Mouse (Mus musculus): ENCODE data around the gene Dab1. TPM values are rescaled to one million over a fixed set of nuclear protein-coding genes. Genes with fewer than 3 reads are reported as not detected.

Dab1 gene
- polyA plus RNA-seq, 1 experiment from 2014 or later, result 106 TPM

GRCm38 (mm10) chr4:104450645-104451044 is 831.5 kb downstream of the Dab1 start:
- Histone ChIP-seq H3K27me3 (replicated peaks; ENCODE audit: control insufficient read depth, insufficient read depth, low read length) (no peaks in the 10 kb centered on the region), H3K9me3 (replicated peaks; ENCODE audit: control insufficient read depth, low read length) (no peaks in the 10 kb centered on the region), H3K36me3 (ENCODE audit: control insufficient read depth, insufficient read depth, low read length) (0 out of 2 replicates have a peak, but pooled peaks cover 5% of the 10 kb centered on the region), H3K4me3 (ENCODE audit: low read depth, low read length) (no peak overlapping the region), H3K9ac (ENCODE audit: low read length) (no peak overlapping the region), H3K27ac (ENCODE audit: low read depth, low read length) (no peak overlapping the region), H3K4me1 (ENCODE audit: control insufficient read depth, insufficient read depth, low read length) (peaks cover 14% of the 10 kb centered on the region), H3K4me2 (ENCODE audit: low read length) (no peak overlapping the region)
- DNase-seq (ENCODE audit: low spot score), result no peak
- 0 out of 2 replicates have a peak, but pooled peaks have one; percentile 69 for ATAC-seq
- 56% methylated on average over 9 of the region's 9 CpGs for WGBS

GRCm38 (mm10) chr4:104452587-104452986 is 833.4 kb downstream of the Dab1 start:
- H3K4me1 ChIP-seq (ENCODE audit: control insufficient read depth, insufficient read depth, low read length), result peaks cover 14% of the 10 kb centered on the region
- H3K4me2 ChIP-seq (ENCODE audit: low read length), result no peak overlapping the region
- H3K9ac ChIP-seq (ENCODE audit: low read length), result no peak overlapping the region
- DNase-seq (ENCODE audit: low spot score), result peak; percentile 64
- 0 out of 2 replicates have a peak, but pooled peaks cover 5% of the 10 kb centered on the region for H3K36me3 ChIP-seq (ENCODE audit: control insufficient read depth, insufficient read depth, low read length)
- WGBS, result 54% methylated on average over 7 of the region's 7 CpGs
- no peaks in the 10 kb centered on the region for H3K9me3 ChIP-seq (replicated peaks; ENCODE audit: control insufficient read depth, low read length)
- H3K27ac ChIP-seq (ENCODE audit: low read depth, low read length), result no peak overlapping the region; the same call in 1 of the 2 replicates
- H3K4me3 ChIP-seq (ENCODE audit: low read depth, low read length), result no peak overlapping the region
- H3K27me3 ChIP-seq (replicated peaks; ENCODE audit: control insufficient read depth, insufficient read depth, low read length), result no peaks in the 10 kb centered on the region
- no peak for ATAC-seq

GRCm38 (mm10) chr4:104455151-104455550 is 836.0 kb downstream of the Dab1 start:
- Histone ChIP-seq H3K27me3 (replicated peaks; ENCODE audit: control insufficient read depth, insufficient read depth, low read length) (no peaks in the 10 kb centered on the region), H3K4me1 (ENCODE audit: control insufficient read depth, insufficient read depth, low read length) (peaks cover 13% of the 10 kb centered on the region), H3K9ac (ENCODE audit: low read length) (no peak overlapping the region), H3K36me3 (ENCODE audit: control insufficient read depth, insufficient read depth, low read length) (no peaks in the 10 kb centered on the region), H3K4me3 (ENCODE audit: low read depth, low read length) (no peak overlapping the region), H3K9me3 (replicated peaks; ENCODE audit: control insufficient read depth, low read length) (no peaks in the 10 kb centered on the region), H3K27ac (ENCODE audit: low read depth, low read length) (no peak overlapping the region), H3K4me2 (ENCODE audit: low read length) (no peak overlapping the region)
- no peak for DNase-seq (ENCODE audit: low spot score)
- WGBS, result 71% methylated on average over 9 of the region's 9 CpGs
- no peak for ATAC-seq

- H3K27ac ChIP-seq (ENCODE audit: low read depth, low read length), result no peak overlapping the region
Observed at GRCm38 (mm10) chr4:104455760-104456159, 836.6 kb downstream of the Dab1 start.

GRCm38 (mm10) chr4:104456173-104456873 is 837.2 kb downstream of the Dab1 start:
- Histone ChIP-seq H3K9ac (ENCODE audit: low read length) (no peak overlapping the region), H3K4me1 (ENCODE audit: control insufficient read depth, insufficient read depth, low read length) (peaks cover 6% of the 10 kb centered on the region), H3K4me2 (ENCODE audit: low read length) (no peak overlapping the region), H3K9me3 (replicated peaks; ENCODE audit: control insufficient read depth, low read length) (no peaks in the 10 kb centered on the region), H3K36me3 (ENCODE audit: control insufficient read depth, insufficient read depth, low read length) (no peaks in the 10 kb centered on the region), H3K4me3 (ENCODE audit: low read depth, low read length) (no peak overlapping the region), H3K27ac (ENCODE audit: low read depth, low read length) (no peak overlapping the region), H3K27me3 (replicated peaks; ENCODE audit: control insufficient read depth, insufficient read depth, low read length) (no peaks in the 10 kb centered on the region)
- DNase-seq (ENCODE audit: low spot score) (no peak), ATAC-seq (no peak)
- 88% methylated on average over 7 of the region's 7 CpGs for WGBS

More at GRCm38 (mm10) chr4:104455760-104456159, 836.6 kb downstream of the Dab1 start:
- Histone ChIP-seq H3K9ac (ENCODE audit: low read length) (no peak overlapping the region), H3K9me3 (replicated peaks; ENCODE audit: control insufficient read depth, low read length) (no peaks in the 10 kb centered on the region), H3K4me3 (ENCODE audit: low read depth, low read length) (no peak overlapping the region), H3K4me1 (ENCODE audit: control insufficient read depth, insufficient read depth, low read length) (peaks cover 7% of the 10 kb centered on the region), H3K36me3 (ENCODE audit: control insufficient read depth, insufficient read depth, low read length) (no peaks in the 10 kb centered on the region), H3K27me3 (replicated peaks; ENCODE audit: control insufficient read depth, insufficient read depth, low read length) (no peaks in the 10 kb centered on the region), H3K4me2 (ENCODE audit: low read length) (no peak overlapping the region)
- WGBS, result 64% methylated on average over 3 of the region's 3 CpGs
- DNase-seq (ENCODE audit: low spot score), result no peak
- ATAC-seq, result no peak

GRCm38 (mm10) chr4:104458726-104459125 is 839.6 kb downstream of the Dab1 start:
- H3K4me1 ChIP-seq (ENCODE audit: control insufficient read depth, insufficient read depth, low read length), result peaks cover 3% of the 10 kb centered on the region
- 64% methylated on average over 5 of the region's 5 CpGs for WGBS
- no peak overlapping the region; the same call in 1 of the 2 replicates for H3K27ac ChIP-seq (ENCODE audit: low read depth, low read length)
- H3K27me3 ChIP-seq (replicated peaks; ENCODE audit: control insufficient read depth, insufficient read depth, low read length), result no peaks in the 10 kb centered on the region
- H3K9me3 ChIP-seq (replicated peaks; ENCODE audit: control insufficient read depth, low read length), result no peaks in the 10 kb centered on the region
- no peak overlapping the region for H3K4me2 ChIP-seq (ENCODE audit: low read length)
- DNase-seq (ENCODE audit: low spot score) (peak; percentile 46), ATAC-seq (no peak)
- no peaks in the 10 kb centered on the region for H3K36me3 ChIP-seq (ENCODE audit: control insufficient read depth, insufficient read depth, low read length)
- H3K9ac ChIP-seq (ENCODE audit: low read length), result no peak overlapping the region
- no peak overlapping the region for H3K4me3 ChIP-seq (ENCODE audit: low read depth, low read length)

- no peaks in the 10 kb centered on the region for H3K36me3 ChIP-seq (ENCODE audit: control insufficient read depth, insufficient read depth, low read length)
- WGBS, result 89% methylated on average over 12 of the region's 12 CpGs
Observed at GRCm38 (mm10) chr4:104461106-104462011, 842.2 kb downstream of the Dab1 start.

GRCm38 (mm10) chr4:104462932-104463780 is 844.0 kb downstream of the Dab1 start:
- ATAC-seq (no peak), DNase-seq (ENCODE audit: low spot score) (no peak)
- 80% methylated on average over 11 of the region's 11 CpGs for WGBS
- peaks cover 13% of the 10 kb centered on the region for H3K4me1 ChIP-seq (ENCODE audit: control insufficient read depth, insufficient read depth, low read length)
- H3K36me3 ChIP-seq (ENCODE audit: control insufficient read depth, insufficient read depth, low read length), result no peaks in the 10 kb centered on the region
- no peaks in the 10 kb centered on the region for H3K9me3 ChIP-seq (replicated peaks; ENCODE audit: control insufficient read depth, low read length)
- H3K27me3 ChIP-seq (replicated peaks; ENCODE audit: control insufficient read depth, insufficient read depth, low read length), result no peaks in the 10 kb centered on the region
- no peak overlapping the region for H3K4me2 ChIP-seq (ENCODE audit: low read length)
- no peak overlapping the region for H3K9ac ChIP-seq (ENCODE audit: low read length)
- H3K4me3 ChIP-seq (ENCODE audit: low read depth, low read length), result no peak overlapping the region
- H3K27ac ChIP-seq (ENCODE audit: low read depth, low read length), result no peak overlapping the region

More at GRCm38 (mm10) chr4:104461106-104462011, 842.2 kb downstream of the Dab1 start:
- ATAC-seq, result no peak
- DNase-seq (ENCODE audit: low spot score), result no peak
- peaks cover 13% of the 10 kb centered on the region for H3K4me1 ChIP-seq (ENCODE audit: control insufficient read depth, insufficient read depth, low read length)
- no peak overlapping the region for H3K27ac ChIP-seq (ENCODE audit: low read depth, low read length)
- no peak overlapping the region for H3K9ac ChIP-seq (ENCODE audit: low read length)
- H3K4me3 ChIP-seq (ENCODE audit: low read depth, low read length), result no peak overlapping the region
- H3K9me3 ChIP-seq (replicated peaks; ENCODE audit: control insufficient read depth, low read length), result no peaks in the 10 kb centered on the region
- H3K27me3 ChIP-seq (replicated peaks; ENCODE audit: control insufficient read depth, insufficient read depth, low read length), result no peaks in the 10 kb centered on the region
- no peak overlapping the region for H3K4me2 ChIP-seq (ENCODE audit: low read length)
